Mouse (Mus musculus) midbrain, embryonic 13.5 days (tissue): ENCODE results near the gene Tmem205. TPM values are rescaled to one million over a fixed set of nuclear protein-coding genes. Genes with fewer than 3 reads are reported as not detected.

Experiments used
- ATAC-seq: fragments of 200-750 bp; cut with Nextera tagmentation; 2 replicates; pipeline ENCODE4 v1.8.0; 2017; ENCODE audit warnings: mild to moderate bottlenecking, moderate TSS enrichment, moderate library complexity
- H3K27ac ChIP-seq: fragments of 300-500 bp; sonication (generic); 2 replicates; pipeline ENCODE4 v1.5.1; 2015; ENCODE audit warnings: inconsistent platforms, mild to moderate bottlenecking, moderate library complexity
- H3K27me3 ChIP-seq: fragments of 300-500 bp; sonication (generic); 2 replicates; pipeline ENCODE4 v1.6.1; 2015; ENCODE audit warnings: mild to moderate bottlenecking, inconsistent platforms
- H3K36me3 ChIP-seq: fragments of 300-500 bp; sonication (generic); 2 replicates; pipeline ENCODE4 v1.6.1; 2015; ENCODE audit warnings: mild to moderate bottlenecking, inconsistent platforms
- H3K4me1 ChIP-seq: fragments of 300-500 bp; sonication (generic); replicated peaks from 2 replicates; pipeline ENCODE4 v1.6.1; 2015; ENCODE audit warnings: inconsistent platforms
- H3K4me2 ChIP-seq: fragments of 300-500 bp; sonication (generic); replicated peaks from 2 replicates; pipeline ENCODE4 v1.6.1; 2015; ENCODE audit warnings: moderate library complexity, mild to moderate bottlenecking, inconsistent platforms
- H3K4me3 ChIP-seq: fragments of 300-500 bp; sonication (generic); replicated peaks from 2 replicates; pipeline ENCODE4 v1.5.1; 2015; ENCODE audit warnings: mild to moderate bottlenecking, inconsistent platforms
- H3K9ac ChIP-seq: fragments of 300-500 bp; sonication (generic); replicated peaks from 2 replicates; pipeline ENCODE4 v1.6.1; 2015; ENCODE audit warnings: mild to moderate bottlenecking, inconsistent platforms
- H3K9me3 ChIP-seq: fragments of 300-500 bp; sonication (generic); 2 replicates; pipeline ENCODE4 v1.6.1; 2016; ENCODE audit warnings: mild to moderate bottlenecking, inconsistent platforms
- WGBS: fragments of 180-500 bp; shearing (Covaris S2); methylation state at CpG from one replicate; pipeline ENCODE4 v1.1.7; 2015; 5-methylcytosine and 5-hydroxymethylcytosine counted together
- polyA plus RNA-seq: library from polyadenylated mRNA; unstranded; fragments of >200 nt; fragmentation: Nextera tagmentation; extraction: Ambion mirVana; gene quantifications from 2 replicates; pipeline ENCODE4 v1.2.1, GENCODE M21; 2015

Gene Tmem205
- polyA plus RNA-seq, 1 experiment from 2014 or later, result 42.0 TPM

GRCm38 (mm10) chr9:21904031-21904430, 23.3 kb downstream of the Tmem205 start:
- 82% methylated on average over 4 of the region's 4 CpGs for WGBS
- Histone ChIP-seq H3K4me1 (peaks cover 4% of the 10 kb centered on the region; the same call in 1 of the 2 replicates), H3K9me3 (no peaks in the 10 kb centered on the region), H3K4me3 (no peak overlapping the region), H3K27me3 (peaks cover 14% of the 10 kb centered on the region), H3K4me2 (no peak overlapping the region), H3K36me3 (no peaks in the 10 kb centered on the region), H3K27ac (no peak overlapping the region), H3K9ac (no peak overlapping the region)
- ATAC-seq, result no peak

GRCm38 (mm10) chr9:21901223-21901820, 26.0 kb downstream of the Tmem205 start:
- peak overlapping the region; percentile 45 for H3K4me3 ChIP-seq
- H3K27ac ChIP-seq, result no peak overlapping the region; the same call in 1 of the 2 replicates
- 16% methylated on average over 10 of the region's 10 CpGs for WGBS
- H3K9me3 ChIP-seq, result no peaks in the 10 kb centered on the region
- H3K9ac ChIP-seq, result no peak overlapping the region
- peaks cover 24% of the 10 kb centered on the region for H3K27me3 ChIP-seq
- H3K4me1 ChIP-seq, result peaks cover 4% of the 10 kb centered on the region; the same call in 1 of the 2 replicates
- H3K36me3 ChIP-seq, result no peaks in the 10 kb centered on the region
- peak overlapping the region; percentile 57 for H3K4me2 ChIP-seq
- ATAC-seq, result peak; percentile 94

GRCm38 (mm10) chr9:21889229-21889628, 38.1 kb downstream of the Tmem205 start:
- Histone ChIP-seq H3K9ac (no peak overlapping the region), H3K27me3 (peaks cover 3% of the 10 kb centered on the region; the same call in 1 of the 2 replicates), H3K4me1 (no peaks in the 10 kb centered on the region), H3K27ac (no peak overlapping the region), H3K4me2 (no peak overlapping the region), H3K9me3 (no peaks in the 10 kb centered on the region), H3K36me3 (no peaks in the 10 kb centered on the region), H3K4me3 (no peak overlapping the region)
- no peak for ATAC-seq
- 76% methylated on average over 3 of the region's 3 CpGs for WGBS

- Histone ChIP-seq H3K4me1 (no peaks in the 10 kb centered on the region), H3K4me2 (no peak overlapping the region), H3K27ac (no peak overlapping the region), H3K4me3 (no peak overlapping the region), H3K36me3 (no peaks in the 10 kb centered on the region), H3K9ac (no peak overlapping the region), H3K9me3 (no peaks in the 10 kb centered on the region), H3K27me3 (no peaks in the 10 kb centered on the region)
- ATAC-seq, result no peak
- 66% methylated on average over 3 of the region's 3 CpGs for WGBS
Observed at GRCm38 (mm10) chr9:21876601-21877000, 50.8 kb downstream of the Tmem205 start.

- WGBS, result 75% methylated on average over 4 of the region's 4 CpGs
- Histone ChIP-seq H3K9ac (no peak overlapping the region), H3K4me3 (no peak overlapping the region), H3K27ac (no peak overlapping the region), H3K4me1 (no peaks in the 10 kb centered on the region), H3K27me3 (no peaks in the 10 kb centered on the region), H3K4me2 (no peak overlapping the region), H3K9me3 (no peaks in the 10 kb centered on the region), H3K36me3 (no peaks in the 10 kb centered on the region)
- ATAC-seq, result no peak
Observed at GRCm38 (mm10) chr9:21872204-21872603, 55.2 kb downstream of the Tmem205 start.

Other genes starting within 250 kb of the Tmem205 start
- gene Ldlr, start 204.1 kb downstream of the Tmem205 start, polyA plus RNA-seq, result 18.7 and 20.6 TPM in 2 replicates
- 36.2 and 44.6 TPM in 2 replicates for gene Spc24, start 167.3 kb downstream of the Tmem205 start, polyA plus RNA-seq
- 3.3 and 4.3 TPM in 2 replicates for gene Kank2, start 128.8 kb downstream of the Tmem205 start, polyA plus RNA-seq
- gene Angptl8, start 92.0 kb downstream of the Tmem205 start, polyA plus RNA-seq, result 0.24 and 0.43 TPM in 2 replicates
- gene Dock6, start 74.9 kb downstream of the Tmem205 start, polyA plus RNA-seq, result 14.2 and 17.0 TPM in 2 replicates
- gene Rab3d, start 9.4 kb downstream of the Tmem205 start, polyA plus RNA-seq, result 10.8 and 11.4 TPM in 2 replicates
- gene Ccdc159, start 85 bp downstream of the Tmem205 start, polyA plus RNA-seq, result 7.1 and 10.3 TPM in 2 replicates
- gene Plppr2, start 9.5 kb upstream of the Tmem205 start, polyA plus RNA-seq, result 65.8 and 72.0 TPM in 2 replicates
- 9.8 and 12.6 TPM in 2 replicates for gene Swsap1, start 28.2 kb upstream of the Tmem205 start, polyA plus RNA-seq
- 1.4 and 2.5 TPM in 2 replicates for gene Epor, start 36.0 kb upstream of the Tmem205 start, polyA plus RNA-seq
- gene Rgl3, start 61.9 kb upstream of the Tmem205 start, polyA plus RNA-seq, result 1.0 and 1.4 TPM in 2 replicates
- 3.9 and 4.9 TPM in 2 replicates for gene Ccdc151, start 75.1 kb upstream of the Tmem205 start, polyA plus RNA-seq
- gene Prkcsh, start 75.2 kb upstream of the Tmem205 start, polyA plus RNA-seq, result 94.7 and 99.3 TPM in 2 replicates
- gene Elavl3, start 124.5 kb upstream of the Tmem205 start, polyA plus RNA-seq, result 84.4 and 89.4 TPM in 2 replicates
- not detected in 2 replicates for gene Gm49318, start 143.7 kb upstream of the Tmem205 start, polyA plus RNA-seq
- 17.7 and 19.8 TPM in 2 replicates for gene Zfp653, start 143.8 kb upstream of the Tmem205 start, polyA plus RNA-seq
- 44.3 and 50.3 TPM in 2 replicates for gene Ecsit, start 157.9 kb upstream of the Tmem205 start, polyA plus RNA-seq
- 1.7 and 2.0 TPM in 2 replicates for gene Cnn1, start 171.7 kb upstream of the Tmem205 start, polyA plus RNA-seq
- 185 and 190 TPM in 2 replicates for gene Elof1, start 189.6 kb upstream of the Tmem205 start, polyA plus RNA-seq
- 0.42 and 0.64 TPM in 2 replicates for gene Acp5, start 208.2 kb upstream of the Tmem205 start, polyA plus RNA-seq
- 79.4 and 88.3 TPM in 2 replicates for gene Pigyl, start 229.3 kb upstream of the Tmem205 start, polyA plus RNA-seq